Mouse (Mus musculus) CH12.LX (cell line): ENCODE results near the gene Scn8a. TPM values are rescaled to one million over a fixed set of nuclear protein-coding genes. Genes with fewer than 3 reads are reported as not detected.

Source experiments
- DNase-seq: peaks from one replicate; pipeline ENCODE4 v3.0.0-alpha.2; 2013; ENCODE audit errors: extremely low read depth
- H3K27ac ChIP-seq: 2 replicates; pipeline ENCODE4 v1.5.1; 2012; ENCODE audit warnings: low read depth, mild to moderate bottlenecking, control low read depth, moderate library complexity; ENCODE audit not compliant: insufficient read depth
- H3K27me3 ChIP-seq: replicated peaks from 2 replicates; pipeline ENCODE3; 2012; ENCODE audit warnings: inconsistent platforms
- H3K36me3 ChIP-seq, 2 experiments: replicated peaks in 1 of 2; 2 replicates each; pipeline versions ENCODE3 to v1.6.1; 2012; ENCODE audit warnings: inconsistent platforms in 1 of 2, low read length in 1 of 2, mild to moderate bottlenecking in 1 of 2, mixed read lengths in 1 of 2, moderate library complexity in 1 of 2; ENCODE audit not compliant: control insufficient read depth in 1 of 2, insufficient read depth in 1 of 2
- H3K4me1 ChIP-seq, 2 experiments: 2 replicates each; pipeline ENCODE4 v1.6.1; 2012; ENCODE audit warnings: inconsistent platforms in 1 of 2, moderate library complexity in 1 of 2; ENCODE audit not compliant: insufficient read depth in 2 of 2, control insufficient read depth in 1 of 2
- H3K4me2 ChIP-seq: 2 replicates; pipeline ENCODE4 v1.6.1; 2012; ENCODE audit warnings: low read depth, mild to moderate bottlenecking, control low read depth; ENCODE audit not compliant: poor library complexity, insufficient read depth, severe bottlenecking
- H3K4me3 ChIP-seq, 3 experiments: fragments of 150-350 bp in 1 of 3; sonication (generic) in 1 of 3; replicated peaks in 1 of 3; 2 replicates each; pipeline versions ENCODE3 to v1.5.1; 2011 to 2012; ENCODE audit warnings: low read depth in 2 of 3, low read length in 2 of 3, mild to moderate bottlenecking in 2 of 3, moderate library complexity in 2 of 3, control low read depth in 1 of 3, improper control_type of control experiment in 1 of 3, inconsistent platforms in 1 of 3, mixed read lengths in 1 of 3; ENCODE audit not compliant: poor library complexity in 1 of 3
- H3K79me2 ChIP-seq: replicated peaks from 2 replicates; pipeline ENCODE4 v1.6.1; 2012; ENCODE audit warnings: mild to moderate bottlenecking, moderate library complexity; ENCODE audit not compliant: control insufficient read depth, poor library complexity, insufficient read depth, severe bottlenecking; ENCODE audit errors: extremely low read depth
- H3K9ac ChIP-seq: 2 replicates; pipeline ENCODE4 v1.6.1; 2012; ENCODE audit warnings: low read depth, mild to moderate bottlenecking, control low read depth, moderate library complexity; ENCODE audit not compliant: insufficient read depth
- H3K9me3 ChIP-seq: replicated peaks from 2 replicates; pipeline ENCODE3; 2012; ENCODE audit warnings: low read length, inconsistent platforms, mixed read lengths
- CHD1 ChIP-seq: IDR thresholded peaks from 2 replicates; pipeline ENCODE4 v1.6.1; 2012; ENCODE audit warnings: low read depth, low read length, improper control_type of control experiment, inconsistent platforms
- CHD2 ChIP-seq: IDR thresholded peaks from 2 replicates; pipeline ENCODE4 v1.6.1; 2011; ENCODE audit warnings: low read length, improper control_type of control experiment
- CTCF ChIP-seq, 2 experiments: IDR thresholded peaks in 1 of 2; conservative IDR thresholded peaks in 1 of 2; 2 replicates each; pipeline ENCODE4 v1.5.1; 2011 to 2012; ENCODE audit warnings: low read depth in 2 of 2, low read length in 2 of 2, improper control_type of control experiment in 1 of 2, inconsistent platforms in 1 of 2, mild to moderate bottlenecking in 1 of 2, moderate library complexity in 1 of 2
- E2F4 ChIP-seq: IDR thresholded peaks from 2 replicates; pipeline ENCODE4 v1.6.1; 2011; ENCODE audit warnings: low read depth, low read length, improper control_type of control experiment; ENCODE audit not compliant: insufficient replicate concordance
- ELF1 ChIP-seq: IDR thresholded peaks from 2 replicates; pipeline ENCODE4 v1.6.1; 2014; ENCODE audit warnings: low read depth, mild to moderate bottlenecking, inconsistent platforms, low read length, improper control_type of control experiment
- EP300 ChIP-seq: IDR thresholded peaks from 2 replicates; pipeline ENCODE4 v1.6.1; 2011; ENCODE audit warnings: low read length, improper control_type of control experiment
- ETS1 ChIP-seq: conservative IDR thresholded peaks from 2 replicates; pipeline ENCODE4 v1.6.1; 2012; ENCODE audit warnings: low read depth, mild to moderate bottlenecking, inconsistent platforms, low read length, improper control_type of control experiment, moderate library complexity
- GABPA ChIP-seq: IDR thresholded peaks from 2 replicates; pipeline ENCODE4 v1.6.1; 2012; ENCODE audit warnings: low read depth, low read length, improper control_type of control experiment, inconsistent platforms; ENCODE audit not compliant: insufficient replicate concordance
- JUN ChIP-seq: IDR thresholded peaks from 2 replicates; pipeline ENCODE4 v1.6.1; 2011; ENCODE audit warnings: low read depth, mild to moderate bottlenecking, low read length, improper control_type of control experiment, moderate library complexity; ENCODE audit not compliant: insufficient read depth
- KAT2A ChIP-seq: IDR thresholded peaks from 2 replicates; pipeline ENCODE4 v1.6.1; 2012; ENCODE audit warnings: low read length, improper control_type of control experiment, inconsistent platforms; ENCODE audit not compliant: insufficient replicate concordance
- MAFK ChIP-seq: IDR thresholded peaks from 2 replicates; pipeline ENCODE4 v1.6.1; 2011; ENCODE audit warnings: low read length, improper control_type of control experiment; ENCODE audit not compliant: insufficient replicate concordance
- MAZ ChIP-seq: IDR thresholded peaks from 2 replicates; pipeline ENCODE4 v1.6.1; 2012; ENCODE audit warnings: low read depth, mild to moderate bottlenecking, inconsistent platforms, low read length, improper control_type of control experiment, moderate library complexity
- MEF2A ChIP-seq: IDR thresholded peaks from 2 replicates; pipeline ENCODE4 v1.6.1; 2014; ENCODE audit warnings: low read depth, mild to moderate bottlenecking, inconsistent platforms, low read length, improper control_type of control experiment, borderline replicate concordance
- MXI1 ChIP-seq: IDR thresholded peaks from 2 replicates; pipeline ENCODE4 v1.6.1; 2011; ENCODE audit warnings: mild to moderate bottlenecking, low read depth, low read length, improper control_type of control experiment
- PAX5 ChIP-seq: IDR thresholded peaks from 2 replicates; pipeline ENCODE4 v1.6.1; 2012; ENCODE audit warnings: low read length, inconsistent platforms, mixed read lengths
- POLR2A ChIP-seq: IDR thresholded peaks from 2 replicates; pipeline ENCODE4 v1.6.1; 2011; ENCODE audit warnings: low read depth, mild to moderate bottlenecking, improper control_type of control experiment, low read length
- POLR2AphosphoS2 ChIP-seq: IDR thresholded peaks from 2 replicates; pipeline ENCODE4 v1.6.1; 2011; ENCODE audit warnings: low read depth, low read length, improper control_type of control experiment
- RAD21 ChIP-seq: IDR thresholded peaks from 2 replicates; pipeline ENCODE4 v1.6.1; 2011; ENCODE audit warnings: low read depth, mild to moderate bottlenecking, low read length, improper control_type of control experiment, moderate library complexity
- SMC3 ChIP-seq: IDR thresholded peaks from 2 replicates; pipeline ENCODE4 v1.6.1; 2011; ENCODE audit warnings: low read depth, low read length, improper control_type of control experiment
- TBP ChIP-seq: conservative IDR thresholded peaks from 2 replicates; pipeline ENCODE4 v1.6.1; 2011; ENCODE audit warnings: low read depth, low read length, improper control_type of control experiment
- TCF12 ChIP-seq: IDR thresholded peaks from 2 replicates; pipeline ENCODE4 v1.6.1; 2014; ENCODE audit warnings: low read depth, mild to moderate bottlenecking, inconsistent platforms, low read length, improper control_type of control experiment
- UBTF ChIP-seq: IDR thresholded peaks from 2 replicates; pipeline ENCODE4 v1.6.1; 2012; ENCODE audit warnings: low read depth, mild to moderate bottlenecking, inconsistent platforms, low read length, improper control_type of control experiment, moderate library complexity
- USF2 ChIP-seq: conservative IDR thresholded peaks from 2 replicates; pipeline ENCODE4 v1.6.1; 2011; ENCODE audit warnings: low read depth, low read length, improper control_type of control experiment
- ZC3H11A ChIP-seq: IDR thresholded peaks from 2 replicates; pipeline ENCODE4 v1.6.1; 2012; ENCODE audit warnings: low read depth, mild to moderate bottlenecking, inconsistent platforms, low read length, improper control_type of control experiment
- ZMIZ1 ChIP-seq: IDR thresholded peaks from 2 replicates; pipeline ENCODE4 v1.6.1; 2012; ENCODE audit warnings: low read depth, mild to moderate bottlenecking, inconsistent platforms, low read length, improper control_type of control experiment
- ZNF384 ChIP-seq: IDR thresholded peaks from 2 replicates; pipeline ENCODE4 v1.6.1; 2012; ENCODE audit warnings: low read depth, low read length, improper control_type of control experiment, inconsistent platforms
- dilution Hi-C: fragments of 300-500 bp; cut with MboI; formaldehyde crosslinking; loops from 2 replicates; pipeline ENCODE4 v1.14.3; 2020; ENCODE audit warnings: low sequenced_read_pairs; ENCODE audit not compliant: extremely low pct_unique_long_range_greater_than_20kb, extremely low pct_ligation_motif_present
- in situ Hi-C: fragments of 300-500 bp; cut with MboI; formaldehyde crosslinking; loops from 3 replicates; pipeline ENCODE4 v1.14.3; 2019; ENCODE audit warnings: low sequenced_read_pairs, low pct_ligation_motif_present, low pct_unique_long_range_greater_than_20kb, mixed read lengths
- polyA plus RNA-seq: library from polyadenylated mRNA; unstranded; fragments of >175 nt; gene quantifications from 2 replicates; pipeline ENCODE4 v1.2.1, GENCODE M21; 2012; ENCODE audit warnings: low read depth; ENCODE audit not compliant: insufficient read length
- total RNA-seq, 2 experiments: library from RNA; depleted of rRNA; stranded (reverse); fragments of 300-350 nt in 1 of 2; fragments of >200 nt in 1 of 2; gene quantifications; 2 replicates each; pipeline ENCODE4 v1.2.3; 2012 to 2014

Gene Scn8a
- total and polyA plus RNA-seq, 3 experiments = 0.13 to 0.39 (median 0.15) TPM

- H3K9ac ChIP-seq = no peak overlapping the region
- no peak overlapping the region for H3K27ac ChIP-seq
- no peak for TF ChIP-seq TCF12
- no peak for TF ChIP-seq RAD21
- no peak for TF ChIP-seq USF2
- TF ChIP-seq GABPA = no peak
- no peak for TF ChIP-seq UBTF
- no peak for TF ChIP-seq MAFK
- no peak for TF ChIP-seq ZNF384
- no peak for TF ChIP-seq ZMIZ1
- no peak for TF ChIP-seq ZC3H11A
- TF ChIP-seq POLR2AphosphoS2 = no peak
- no peak for TF ChIP-seq ELF1
- no peak for TF ChIP-seq POLR2A
- no peak for TF ChIP-seq TBP
- no peak for TF ChIP-seq ETS1
- no peak for TF ChIP-seq MEF2A
- no peak for TF ChIP-seq MAZ
- no peak for TF ChIP-seq PAX5
- no peak for TF ChIP-seq CTCF (conservative IDR thresholded peaks at IDR 0.05 in 1 of 2, IDR thresholded peaks at IDR 0.05 in 1 of 2; ENCODE audit: low read depth in 2 of 2, low read length in 2 of 2)
- TF ChIP-seq EP300 = no peak
- no peak for TF ChIP-seq KAT2A
- TF ChIP-seq, all 38 proteins: peak for 0
- H3K4me2 ChIP-seq = no peak overlapping the region
- peaks cover 76% of the 10 kb centered on the region for H3K27me3 ChIP-seq
- in situ Hi-C loops = no loop called here
- DNase-seq = no peak
- H3K4me3 ChIP-seq = no peak overlapping the region
- H3K36me3 ChIP-seq = no peaks in the 10 kb centered on the region
- no peaks in the 10 kb centered on the region for H3K79me2 ChIP-seq
- dilution Hi-C loops = no loop called here
- no peaks in the 10 kb centered on the region for H3K4me1 ChIP-seq
- no peaks in the 10 kb centered on the region for H3K9me3 ChIP-seq
Measured at GRCm38 (mm10) chr15:100960958-100961357, 91.3 kb downstream of the Scn8a start.

GRCm38 (mm10) chr15:100961561-100961960, 91.9 kb downstream of the Scn8a start:
- Histone ChIP-seq H3K9me3 (no peaks in the 10 kb centered on the region), H3K79me2 (no peaks in the 10 kb centered on the region), H3K36me3 (no peaks in the 10 kb centered on the region), H3K4me3 (no peak overlapping the region), H3K9ac (no peak overlapping the region), H3K4me1 (no peaks in the 10 kb centered on the region), H3K27me3 (peaks cover 78% of the 10 kb centered on the region), H3K4me2 (no peak overlapping the region), H3K27ac (no peak overlapping the region)
- DNase-seq = no peak
- dilution Hi-C loops = no loop called here
- in situ Hi-C loops = no loop called here
- no peak for TF ChIP-seq MAZ
- TF ChIP-seq E2F4 = no peak
- TF ChIP-seq SMC3 = peak; percentile 16
- TF ChIP-seq CHD1 = no peak
- TF ChIP-seq MXI1 = no peak
- peak; percentile 85 for TF ChIP-seq ZNF384
- no peak for TF ChIP-seq UBTF
- peak in 1 of 2 experiments; percentile 18; a peak in 1 of 4 replicates for TF ChIP-seq CTCF (conservative IDR thresholded peaks at IDR 0.05 in 1 of 2, IDR thresholded peaks at IDR 0.05 in 1 of 2; ENCODE audit: low read depth in 2 of 2, low read length in 2 of 2)
- TF ChIP-seq CHD2 = no peak
- TF ChIP-seq JUN = no peak
- TF ChIP-seq RAD21 = peak; percentile 0; the same call in 1 of the 2 replicates
- TF ChIP-seq, all 38 proteins: peak for 4
